Mouse (Mus musculus) regulatory T cell (primary cell): Measurements from ENCODE around the gene Ccdc65.

ENCODE experiments used
- in situ Hi-C: fragments of 300-600 bp; cut with MboI, MseI; formaldehyde crosslinking; loops from one replicate; pipeline ENCODE4 v1.15.1; 2025; ENCODE audit warnings: high pct_unique_total_duplicates

The Ccdc65 gene

DNA sequence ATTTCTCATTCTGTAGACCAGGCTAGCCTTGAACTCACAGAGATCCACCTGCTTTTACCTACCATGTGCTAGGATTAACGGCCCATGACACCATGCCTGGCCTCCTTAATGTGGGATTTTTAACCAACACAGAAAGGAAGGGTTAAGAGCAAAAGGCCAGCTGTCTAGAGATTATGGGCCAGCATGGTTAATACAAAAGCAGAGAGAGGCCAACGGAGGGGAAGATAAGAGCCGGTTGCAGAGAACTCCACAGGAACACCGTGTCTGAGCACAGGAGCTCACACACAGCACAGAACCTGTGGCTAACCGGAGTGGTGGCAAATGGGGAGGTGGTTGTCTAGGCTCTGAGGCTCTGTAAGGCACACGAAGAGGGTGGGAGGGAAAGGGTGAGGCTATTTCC is 25.4 kb downstream of the Ccdc65 start:
- in situ Hi-C loops = no loop called here

GRCm38 (mm10) chr15:98733976-98734566 is 26.1 kb downstream of the Ccdc65 start:
- in situ Hi-C loops = no loop called here

GRCm38 (mm10) chr15:98736521-98736920 is 28.5 kb downstream of the Ccdc65 start:
- in situ Hi-C loops = no loop called here

GRCm38 (mm10) chr15:98737881-98738280 is 29.9 kb downstream of the Ccdc65 start:
- in situ Hi-C loops = no loop called here

DNA sequence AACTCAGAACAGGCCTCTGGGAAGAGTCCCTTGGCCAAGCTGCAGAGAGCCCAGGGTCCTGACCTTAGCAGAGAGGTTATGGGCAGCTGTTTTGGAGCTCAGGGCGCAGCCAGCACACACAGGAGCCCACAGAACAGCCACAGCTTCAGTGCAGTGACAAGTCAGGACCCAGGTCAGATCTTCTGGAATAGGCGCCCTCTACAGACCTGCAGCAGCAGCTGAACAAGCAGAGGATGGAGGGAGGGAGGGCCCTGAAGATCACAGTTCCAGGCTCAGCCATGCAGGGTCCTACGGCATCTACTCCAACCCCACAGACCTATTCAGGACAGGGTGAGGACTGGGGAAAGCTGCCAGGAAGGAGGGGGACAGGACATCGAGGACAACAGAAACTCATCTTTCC is 30.8 kb downstream of the Ccdc65 start:
- in situ Hi-C loops = no loop called here

- in situ Hi-C loops = loop anchor here (5.0 kb wide), 1 partner anchor 717 kb away; the partner anchor contains the start of gene Nckap5l
These were observed 32.2 kb downstream of the Ccdc65 start for GRCm38 (mm10) chr15:98740219-98740618.

DNA sequence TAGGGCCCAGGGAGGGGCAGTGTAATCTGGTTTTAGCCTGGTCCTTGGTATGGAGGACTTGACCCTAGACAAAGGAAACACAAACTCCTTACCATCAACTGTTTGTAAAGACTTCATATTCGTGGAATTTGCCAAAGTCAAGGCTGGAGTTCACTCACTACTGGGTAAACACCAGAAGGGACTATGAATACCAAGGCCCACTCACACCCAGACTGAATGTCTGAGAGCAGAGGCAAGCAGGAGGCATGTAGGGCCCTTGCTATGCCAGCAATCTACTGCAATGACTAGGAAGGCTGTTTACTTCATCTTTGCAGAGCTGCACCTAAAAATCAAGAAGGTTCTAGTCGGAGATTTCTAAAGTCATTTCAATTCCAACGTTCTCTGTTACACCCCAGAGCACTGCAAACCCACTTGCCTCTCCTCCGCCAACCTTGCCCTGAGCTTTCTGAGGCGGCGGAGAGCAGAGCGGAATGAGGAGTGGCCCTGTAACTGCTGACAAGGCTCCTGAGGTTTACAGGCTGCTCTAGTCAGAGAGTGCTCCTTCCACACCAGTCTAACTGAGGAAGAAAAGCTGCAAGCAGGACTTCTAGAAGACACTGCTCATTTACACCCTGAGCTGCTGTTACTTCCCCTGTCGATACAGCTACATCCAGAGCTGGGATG is 34.9 kb downstream of the Ccdc65 start:
- in situ Hi-C loops = loop anchor here (5.0 kb wide), 1 partner anchor 714 kb away; the partner anchor contains the start of gene Nckap5l

DNA sequence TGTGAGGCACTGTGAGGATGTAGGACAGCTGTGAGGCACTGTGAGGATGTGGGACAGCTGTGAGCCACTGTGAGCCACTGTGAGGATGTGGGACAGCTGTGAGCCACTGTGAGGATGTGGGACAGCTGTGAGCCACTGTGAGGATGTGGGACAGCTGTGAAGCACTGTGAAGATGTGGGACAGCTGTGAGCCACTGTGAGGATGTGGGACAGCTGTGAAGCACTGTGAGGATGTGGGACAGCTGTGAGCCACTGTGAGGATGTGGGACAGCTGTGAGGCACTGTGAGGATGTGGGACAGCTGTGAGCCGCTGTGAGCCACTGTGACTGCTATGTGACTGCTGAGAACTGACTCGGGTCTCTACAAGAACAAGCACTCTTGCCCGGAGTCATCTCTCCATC is 35.9 kb downstream of the Ccdc65 start:
- in situ Hi-C loops = loop anchor here (5.0 kb wide), 1 partner anchor 713 kb away; the partner anchor contains the start of gene Nckap5l

DNA sequence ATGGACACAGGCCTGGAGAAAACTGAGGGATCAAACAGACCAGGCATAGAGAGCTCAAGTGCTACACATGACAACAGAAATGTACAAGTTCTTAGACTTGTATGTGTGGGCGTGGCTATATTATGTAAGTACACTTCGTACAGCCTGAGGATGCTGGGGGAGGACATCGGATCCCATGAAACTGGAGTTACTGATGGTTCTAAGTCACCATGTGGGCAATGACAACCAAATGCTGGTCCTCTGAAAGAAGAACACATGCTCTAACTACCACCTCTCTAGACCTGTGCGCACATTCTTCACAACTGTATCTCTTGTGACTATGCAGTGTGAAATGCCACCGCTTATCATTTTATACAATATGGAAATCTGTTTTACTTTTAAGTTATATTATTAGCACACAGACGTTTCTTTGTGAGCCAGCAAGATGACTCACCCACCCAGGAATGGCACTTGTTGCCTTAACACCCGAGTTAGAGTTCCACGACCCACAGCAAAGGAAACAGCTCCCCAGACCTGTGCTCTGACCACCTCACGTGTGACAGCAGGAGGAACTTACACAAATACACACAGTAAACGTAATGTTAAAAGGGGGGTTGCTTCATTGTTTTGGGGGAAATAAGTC is 38.4 kb downstream of the Ccdc65 start:
- in situ Hi-C loops = no loop called here

DNA sequence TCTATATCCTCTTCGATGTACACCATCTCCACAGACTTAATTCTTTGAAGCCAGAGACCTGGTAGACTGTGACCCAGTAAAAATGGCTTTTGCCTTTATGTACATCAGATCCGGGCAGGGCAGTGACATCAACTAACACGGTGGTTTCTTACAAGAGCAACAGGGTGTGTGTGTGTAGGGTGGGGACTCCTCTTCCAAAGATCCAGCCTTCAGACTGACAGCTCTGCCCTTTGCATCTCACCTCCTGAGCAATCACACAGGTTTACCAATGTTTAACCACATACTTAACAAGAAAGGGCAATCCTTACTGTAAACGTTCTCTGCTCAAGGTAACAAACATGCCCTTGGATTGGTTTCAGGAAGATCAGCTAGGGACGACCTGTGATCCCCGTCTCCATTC is 39.3 kb downstream of the Ccdc65 start:
- in situ Hi-C loops = no loop called here

- in situ Hi-C loops = no loop called here
These were observed 41.1 kb downstream of the Ccdc65 start for GRCm38 (mm10) chr15:98749093-98749492.

DNA sequence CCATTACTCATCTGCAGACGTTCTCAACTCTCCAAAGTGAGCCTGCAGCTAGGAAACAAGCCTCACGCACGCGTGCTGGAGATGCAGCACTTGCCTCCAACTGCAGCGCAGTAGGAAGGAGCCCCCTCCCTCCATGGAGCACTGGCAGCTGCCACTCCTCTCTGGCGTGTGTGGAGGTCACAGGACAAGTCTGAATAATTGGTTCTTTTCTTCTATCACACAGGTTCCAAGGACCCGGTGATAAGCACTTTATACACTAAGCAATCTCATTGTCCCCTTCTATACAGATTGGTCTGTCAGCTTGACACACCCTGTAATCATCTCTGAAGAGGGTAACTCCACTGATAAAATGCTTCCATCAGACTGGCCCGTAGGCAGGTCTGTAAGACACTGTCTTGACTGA is 45.0 kb downstream of the Ccdc65 start:
- in situ Hi-C loops = no loop called here

DNA sequence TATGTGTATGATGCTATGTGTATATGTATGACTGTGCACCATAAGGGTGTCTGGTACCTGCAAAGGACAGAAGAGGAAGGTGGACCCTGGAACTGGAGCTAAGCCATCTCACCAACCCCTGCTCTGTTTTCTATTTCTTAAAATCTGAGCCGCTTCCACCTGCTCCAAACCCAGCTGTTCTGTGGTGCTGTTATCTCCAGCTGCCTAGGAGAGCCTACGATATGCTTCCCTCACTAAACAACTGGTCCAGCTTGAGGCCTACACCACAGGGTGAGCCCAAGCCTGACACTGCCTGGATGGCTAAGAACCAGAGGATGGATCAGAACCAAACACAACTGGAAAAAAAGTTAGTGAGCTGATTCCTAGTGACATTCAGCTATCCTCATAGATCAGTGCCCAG is 46.1 kb downstream of the Ccdc65 start:
- in situ Hi-C loops = no loop called here

- in situ Hi-C loops = no loop called here
These were observed 54.2 kb downstream of the Ccdc65 start for GRCm38 (mm10) chr15:98762201-98762621.

GRCm38 (mm10) chr15:98762670-98763529 is 54.9 kb downstream of the Ccdc65 start, which contains the start of gene Arf3:
Arf3 (minus strand) TSS chr15:98763214.
- in situ Hi-C loops = no loop called here

- in situ Hi-C loops = no loop called here
These were observed 57.9 kb downstream of the Ccdc65 start for GRCm38 (mm10) chr15:98765929-98766328.

DNA sequence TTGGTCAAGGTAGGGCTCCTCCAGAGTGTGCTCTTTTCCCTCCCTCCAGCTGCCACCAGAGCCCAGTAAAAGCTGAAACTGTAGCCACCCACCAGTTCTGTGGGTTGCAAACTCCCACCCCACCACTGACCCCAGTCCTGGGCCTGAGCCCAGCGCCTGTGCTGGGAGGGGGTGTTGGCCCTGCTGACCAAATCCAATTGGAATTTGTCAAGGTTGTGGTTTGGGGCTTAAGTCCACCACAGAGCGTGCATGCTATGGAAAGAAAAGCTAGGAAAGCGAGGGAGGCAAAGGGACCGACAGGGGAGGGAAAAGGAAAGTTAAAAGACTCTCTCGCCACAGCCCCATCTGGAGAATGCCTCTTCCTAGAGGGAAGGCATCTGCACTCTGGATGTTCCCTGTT is 60.3 kb downstream of the Ccdc65 start:
- in situ Hi-C loops = no loop called here

DNA sequence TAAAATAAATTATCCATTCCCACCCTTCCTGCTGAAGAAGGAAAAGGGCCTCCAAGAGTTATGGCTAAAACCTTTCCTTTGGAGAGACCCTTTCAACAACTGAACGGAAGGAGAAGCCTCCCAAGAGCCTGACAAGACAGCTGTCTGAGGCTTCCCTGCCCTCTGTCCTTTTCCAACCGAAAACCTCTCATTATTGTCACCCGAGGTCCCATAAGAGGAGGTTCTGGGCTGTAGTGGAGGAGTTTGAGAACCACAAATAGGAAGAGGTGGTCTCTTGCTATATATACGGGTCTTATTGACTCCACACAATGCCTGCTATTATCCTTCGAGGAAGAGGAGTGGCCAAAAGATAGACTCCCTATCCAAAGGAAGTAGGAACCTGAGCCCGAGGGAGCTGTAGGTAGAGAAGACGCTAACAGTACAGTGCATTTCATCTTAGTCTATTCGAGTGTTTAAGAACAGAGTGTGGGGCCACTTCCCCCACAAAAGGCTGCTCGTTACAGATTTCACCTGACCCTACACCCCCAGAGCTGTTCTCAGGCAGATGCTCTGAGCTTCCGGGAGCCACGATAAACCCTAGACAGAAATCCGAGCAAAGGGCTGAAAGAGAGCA is 63.9 kb downstream of the Ccdc65 start:
- in situ Hi-C loops = no loop called here

DNA sequence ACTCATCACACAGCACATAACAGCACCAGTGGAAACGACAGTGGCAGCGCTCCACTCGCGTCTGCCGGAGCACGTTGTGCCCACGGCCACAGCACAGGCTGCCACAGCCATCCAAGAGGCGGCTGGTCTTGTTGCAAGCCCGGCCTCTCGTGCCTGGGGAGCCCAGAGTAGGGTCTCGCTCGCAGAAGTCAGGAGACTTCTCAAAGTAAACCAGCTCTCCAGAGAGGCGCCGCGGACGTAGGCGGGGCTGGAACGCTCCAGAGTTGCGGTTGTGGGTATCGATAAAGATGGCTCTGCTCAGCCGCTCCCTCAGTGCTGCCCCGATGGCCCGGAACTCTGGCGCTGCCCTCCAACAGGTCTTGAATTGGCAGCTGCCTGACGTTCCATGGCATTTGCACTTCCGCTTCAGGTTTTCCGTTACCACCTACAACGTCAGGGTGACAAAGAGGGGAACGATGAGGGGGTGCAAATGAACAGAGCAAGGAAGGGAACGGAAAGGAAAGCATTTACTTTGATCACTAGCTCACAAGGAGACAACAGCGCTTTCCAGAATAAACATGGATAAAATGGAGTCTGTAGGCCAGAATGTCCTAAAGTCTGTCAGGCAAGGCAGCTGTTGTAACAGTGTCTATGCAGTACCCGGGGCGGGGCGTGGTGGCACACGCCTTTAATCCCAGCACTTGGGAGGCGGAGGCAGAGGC is 64.7 kb downstream of the Ccdc65 start:
- in situ Hi-C loops = no loop called here
